Mouse (Mus musculus) CH12.LX (cell line): ENCODE data around the gene 1700056E22Rik.

Experiments used
- CTCF ChIP-seq, 2 experiments: IDR thresholded peaks in 1 of 2; conservative IDR thresholded peaks in 1 of 2; 2 replicates each; pipeline ENCODE4 v1.5.1; 2011 to 2012; ENCODE audit warnings: low read depth in 2 of 2, low read length in 2 of 2, improper control_type of control experiment in 1 of 2, inconsistent platforms in 1 of 2, mild to moderate bottlenecking in 1 of 2, moderate library complexity in 1 of 2
- E2F4 ChIP-seq: IDR thresholded peaks from 2 replicates; pipeline ENCODE4 v1.6.1; 2011; ENCODE audit warnings: low read depth, low read length, improper control_type of control experiment; ENCODE audit not compliant: insufficient replicate concordance
- MAX ChIP-seq: IDR thresholded peaks from 2 replicates; pipeline ENCODE4 v1.6.1; 2011; ENCODE audit warnings: low read length, improper control_type of control experiment
- MAZ ChIP-seq: IDR thresholded peaks from 2 replicates; pipeline ENCODE4 v1.6.1; 2012; ENCODE audit warnings: low read depth, mild to moderate bottlenecking, inconsistent platforms, low read length, improper control_type of control experiment, moderate library complexity
- MXI1 ChIP-seq: IDR thresholded peaks from 2 replicates; pipeline ENCODE4 v1.6.1; 2011; ENCODE audit warnings: mild to moderate bottlenecking, low read depth, low read length, improper control_type of control experiment
- MYC ChIP-seq: IDR thresholded peaks from 2 replicates; pipeline ENCODE4 v1.6.1; 2011; ENCODE audit warnings: low read depth, mild to moderate bottlenecking, improper control_type of control experiment, low read length
- POLR2A ChIP-seq: IDR thresholded peaks from 2 replicates; pipeline ENCODE4 v1.6.1; 2011; ENCODE audit warnings: low read depth, mild to moderate bottlenecking, improper control_type of control experiment, low read length
- SMC3 ChIP-seq: IDR thresholded peaks from 2 replicates; pipeline ENCODE4 v1.6.1; 2011; ENCODE audit warnings: low read depth, low read length, improper control_type of control experiment
- TCF12 ChIP-seq: IDR thresholded peaks from 2 replicates; pipeline ENCODE4 v1.6.1; 2014; ENCODE audit warnings: low read depth, mild to moderate bottlenecking, inconsistent platforms, low read length, improper control_type of control experiment
- USF2 ChIP-seq: conservative IDR thresholded peaks from 2 replicates; pipeline ENCODE4 v1.6.1; 2011; ENCODE audit warnings: low read depth, low read length, improper control_type of control experiment
- ZC3H11A ChIP-seq: IDR thresholded peaks from 2 replicates; pipeline ENCODE4 v1.6.1; 2012; ENCODE audit warnings: low read depth, mild to moderate bottlenecking, inconsistent platforms, low read length, improper control_type of control experiment

DNA sequence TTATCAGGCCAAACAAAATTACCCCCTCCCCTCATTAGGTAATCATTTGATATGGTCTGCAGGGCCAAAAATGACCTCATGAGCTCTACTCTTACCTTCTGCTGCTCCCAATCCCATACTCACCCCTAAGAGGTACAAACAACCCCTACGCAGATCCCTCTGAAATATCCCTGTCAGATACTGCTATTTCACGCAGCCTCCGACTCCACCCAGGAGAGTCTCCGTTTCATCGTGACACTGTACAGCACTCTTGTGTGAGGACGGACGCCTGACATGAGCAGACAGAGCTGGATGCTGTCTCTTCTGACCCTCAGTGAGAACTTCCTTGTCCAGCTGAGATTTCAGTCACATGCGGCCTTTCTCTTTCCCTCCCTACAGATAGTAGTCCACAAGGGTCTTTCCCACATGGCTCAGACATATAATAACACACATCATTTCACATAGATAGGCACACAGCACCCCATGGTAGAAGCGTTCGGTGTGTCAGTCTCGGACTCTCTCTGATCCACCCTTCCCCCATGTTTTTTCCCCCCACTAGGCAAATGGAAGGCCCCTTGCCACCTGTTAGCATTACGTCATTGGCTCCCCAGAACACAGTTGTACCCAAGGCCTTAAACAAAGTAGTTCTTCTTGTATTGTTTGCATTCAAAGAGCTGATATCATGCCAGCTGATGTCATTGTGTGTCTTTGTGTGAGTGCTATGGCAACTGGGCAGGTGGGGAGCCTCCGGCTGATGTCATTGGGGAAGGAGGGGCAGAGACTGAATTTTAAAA is 31.7 kb upstream of the 1700056E22Rik start:
- no peak for TF ChIP-seq E2F4
- TF ChIP-seq CTCF (conservative IDR thresholded peaks at IDR 0.05 in 1 of 2, IDR thresholded peaks at IDR 0.05 in 1 of 2; ENCODE audit: low read depth in 2 of 2, low read length in 2 of 2) = no peak
- TF ChIP-seq USF2 = no peak
- no peak for TF ChIP-seq ZC3H11A
- TF ChIP-seq SMC3 = no peak
- no peak for TF ChIP-seq MYC
- no peak for TF ChIP-seq MAZ
- TF ChIP-seq MAX = no peak
- TF ChIP-seq TCF12 = peak; percentile 78; the same call in 1 of the 2 replicates
- TF ChIP-seq POLR2A = no peak
- no peak for TF ChIP-seq MXI1
